Mouse (Mus musculus): ENCODE measurements around the gene Fbxl13.

Gene Fbxl13

DNA sequence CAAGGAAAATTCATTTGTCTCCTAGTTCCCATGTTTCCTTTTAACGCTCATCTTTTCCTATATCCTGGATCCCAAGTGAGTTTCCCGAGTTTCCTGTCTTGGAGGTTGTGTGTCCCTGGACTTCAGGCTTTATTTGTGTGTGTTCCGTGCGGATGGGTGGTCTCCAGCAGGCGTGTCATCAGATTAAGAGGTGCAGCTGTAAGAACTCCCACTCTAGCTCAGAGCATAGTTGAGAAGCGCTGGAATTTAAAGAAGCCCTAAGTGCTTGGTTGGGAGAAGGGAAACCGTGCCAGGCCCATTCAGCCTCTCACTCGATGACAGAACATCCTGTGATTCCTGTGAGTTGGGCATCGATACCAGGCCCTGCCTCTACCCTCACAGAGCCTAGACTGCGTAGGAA is 132.1 kb downstream of the Fbxl13 start:
- no peak for DNase-seq

GRCm38 (mm10) chr5:21509801-21510200 is 135.6 kb downstream of the Fbxl13 start:
- DNase-seq = no peak

DNA sequence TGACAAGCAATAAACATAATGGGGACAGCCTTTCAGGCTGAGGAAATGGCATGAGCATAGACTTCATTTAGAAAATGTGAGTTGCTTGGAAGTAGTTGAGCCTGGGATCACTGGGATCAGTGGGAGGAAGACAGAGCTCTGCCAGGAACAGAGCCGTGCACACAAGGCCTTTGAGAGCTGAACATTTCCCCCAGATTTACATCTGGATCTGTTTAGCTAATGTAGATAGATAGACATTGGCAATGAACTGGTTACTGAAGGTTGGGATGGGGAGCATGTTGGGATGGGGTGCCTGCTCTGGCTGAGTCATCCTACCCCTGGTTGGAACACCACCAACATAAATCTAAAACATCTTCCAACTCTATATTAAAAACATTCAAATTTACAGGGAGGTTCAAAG is 138.5 kb downstream of the Fbxl13 start:
- DNase-seq = no peak

GRCm38 (mm10) chr5:21505159-21505558 is 140.3 kb downstream of the Fbxl13 start:
- no peak for DNase-seq

DNA sequence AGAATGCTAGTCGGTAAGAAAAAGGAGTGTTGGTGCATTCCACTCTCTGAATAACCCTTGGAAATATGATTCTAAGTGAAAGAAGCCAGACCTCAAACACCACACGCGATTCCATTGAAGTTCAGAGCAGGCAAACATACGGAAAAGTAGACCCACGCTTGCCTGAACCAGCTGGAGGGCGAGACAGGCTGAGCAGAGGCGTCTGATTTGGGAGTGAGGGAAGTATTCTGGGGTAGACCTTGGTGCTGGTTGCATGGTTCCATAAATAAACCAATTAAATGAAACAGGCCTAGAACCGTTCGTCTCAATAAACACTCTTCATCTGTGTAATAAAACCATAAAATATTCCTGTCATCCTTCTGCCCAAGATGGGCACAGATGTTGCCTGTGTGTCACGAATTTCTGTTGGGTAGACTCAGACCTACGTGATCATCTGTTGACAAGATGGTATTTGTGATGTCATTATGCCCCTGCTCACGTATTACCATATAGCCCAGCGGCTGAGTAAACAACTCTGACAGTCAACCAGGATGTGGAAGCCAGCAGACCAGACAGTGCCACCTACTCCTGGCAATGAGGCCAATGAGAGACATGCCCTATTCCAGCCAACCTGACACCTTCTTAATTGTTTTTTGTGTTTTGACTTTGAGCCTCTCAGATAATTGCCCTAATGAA is 142.4 kb downstream of the Fbxl13 start:
- DNase-seq = no peak

- DNase-seq = no peak
Measured at GRCm38 (mm10) chr5:21500941-21501340, 144.5 kb downstream of the Fbxl13 start.

GRCm38 (mm10) chr5:21500133-21500532 is 145.3 kb downstream of the Fbxl13 start:
- DNase-seq = no peak

- DNase-seq = no peak
Measured at GRCm38 (mm10) chr5:21498925-21499324, 146.5 kb downstream of the Fbxl13 start.

DNA sequence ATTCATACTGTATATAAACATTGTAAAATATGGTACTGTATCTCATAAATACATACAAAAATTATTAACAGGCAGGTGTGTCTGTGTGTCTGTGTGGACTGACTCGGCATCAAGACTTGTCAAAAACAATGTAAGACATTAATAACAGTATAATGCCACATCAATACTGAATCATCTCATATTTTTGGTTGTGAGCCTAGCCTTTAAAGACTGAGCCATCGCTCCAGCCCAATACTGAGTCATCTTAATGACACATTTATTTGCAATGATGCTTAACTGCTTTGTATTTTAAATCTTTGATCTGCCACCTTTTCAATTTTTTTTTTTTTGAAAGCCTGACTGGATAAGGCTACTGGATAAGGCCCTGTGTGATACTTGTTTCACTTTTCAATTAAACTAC is 146.9 kb downstream of the Fbxl13 start:
- no peak for DNase-seq

DNA sequence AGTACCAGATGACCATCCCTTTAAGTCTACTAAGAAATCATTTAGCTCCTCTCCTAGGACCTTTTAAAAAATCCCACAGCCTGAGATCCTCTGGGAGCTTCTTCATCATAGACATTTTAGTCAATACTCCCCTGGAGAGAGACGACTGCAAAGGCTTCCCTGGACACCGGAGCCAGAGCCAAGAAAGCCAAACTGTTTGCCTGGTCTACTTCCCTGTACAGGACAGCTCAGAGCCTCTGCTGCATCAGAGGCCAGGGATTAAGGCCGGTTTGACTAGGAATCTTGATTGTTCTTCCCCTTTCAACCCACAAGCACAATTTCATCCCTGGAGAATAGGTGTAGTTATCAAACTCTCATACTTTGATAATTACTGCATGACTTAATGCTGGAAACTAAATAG is 148.6 kb downstream of the Fbxl13 start:
- DNase-seq = no peak

GRCm38 (mm10) chr5:21496321-21496720 is 149.1 kb downstream of the Fbxl13 start:
- no peak for DNase-seq

- no peak for DNase-seq
Measured at GRCm38 (mm10) chr5:21494781-21495180, 150.7 kb downstream of the Fbxl13 start.

DNA sequence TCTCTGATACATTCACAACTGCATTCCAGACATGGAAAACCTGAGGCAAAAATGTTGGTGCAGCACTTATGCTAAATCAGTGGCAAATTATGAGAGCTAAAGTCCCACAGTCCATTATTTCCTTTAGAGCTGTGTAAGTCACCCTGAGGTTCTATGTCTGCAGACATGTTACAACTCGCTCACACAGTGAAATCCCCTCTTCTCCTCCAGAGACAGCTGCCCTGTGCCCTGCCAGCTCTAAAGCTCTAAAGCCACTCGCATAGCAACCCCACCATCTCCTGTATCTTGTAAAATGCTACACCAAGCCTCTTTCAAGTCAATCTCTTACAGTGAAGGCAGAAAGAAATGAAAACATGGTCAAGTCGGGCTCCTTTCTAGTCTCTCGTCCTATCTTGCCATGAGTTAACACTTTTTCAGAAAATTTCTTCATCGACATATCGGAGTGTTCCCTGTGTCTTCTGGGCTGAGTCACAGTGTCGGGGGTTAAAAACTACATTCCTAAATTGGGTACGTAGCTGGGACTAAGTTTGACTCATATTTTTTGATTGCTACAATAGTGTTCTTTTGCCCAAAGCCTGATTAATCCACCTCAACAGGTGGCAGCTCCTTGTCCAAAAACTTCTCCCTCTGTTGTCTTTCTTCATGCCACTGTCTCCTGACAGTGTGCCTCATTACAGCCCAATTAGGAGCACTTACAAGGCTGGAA is 152.0 kb downstream of the Fbxl13 start:
- DNase-seq = no peak

DNA sequence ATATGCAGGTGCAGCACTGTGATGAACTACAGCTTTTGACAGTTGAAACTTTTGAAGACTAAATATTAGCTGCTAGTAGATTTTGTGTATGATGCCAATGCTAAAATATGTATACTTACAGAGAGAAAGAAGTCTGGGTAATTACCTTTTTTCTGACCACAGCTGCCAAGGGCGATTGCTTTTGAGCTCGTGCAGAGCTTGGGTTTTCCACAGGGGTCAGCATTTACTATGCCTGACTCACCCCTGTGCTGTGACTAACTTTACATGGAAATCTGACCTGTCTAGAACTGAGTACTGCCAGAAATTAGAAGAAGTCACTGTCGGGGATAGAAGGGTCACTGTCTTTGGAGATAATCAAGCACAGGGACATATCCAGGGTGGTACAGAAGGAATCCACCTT is 153.2 kb downstream of the Fbxl13 start:
- no peak for DNase-seq

GRCm38 (mm10) chr5:21491469-21491868 is 154.0 kb downstream of the Fbxl13 start:
- no peak for DNase-seq

GRCm38 (mm10) chr5:21489135-21489534 is 156.3 kb downstream of the Fbxl13 start:
- no peak for DNase-seq

DNA sequence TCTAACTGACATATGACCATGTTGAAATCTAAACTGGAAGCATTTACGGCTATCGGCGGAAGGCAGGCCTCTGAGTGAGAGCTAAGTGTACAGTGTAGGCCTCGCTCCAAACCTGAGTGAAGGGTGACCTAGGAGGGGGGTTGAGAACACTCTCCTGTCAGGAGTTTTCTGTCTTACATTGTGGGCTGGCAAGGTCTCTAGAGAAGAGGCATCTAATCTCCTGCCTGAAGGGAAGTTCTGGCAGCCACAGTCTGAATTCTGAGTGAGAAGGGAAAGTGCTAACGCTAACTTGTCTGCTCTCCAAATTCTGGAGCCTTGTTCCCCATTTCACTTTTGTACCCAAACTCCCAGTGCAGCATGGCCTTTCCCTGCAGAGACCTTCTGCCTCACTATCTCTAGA is 156.9 kb downstream of the Fbxl13 start:
- DNase-seq = no peak

- DNase-seq = no peak
Measured at GRCm38 (mm10) chr5:21487716-21488115, 157.7 kb downstream of the Fbxl13 start.

GRCm38 (mm10) chr5:21487306-21487705 is 158.1 kb downstream of the Fbxl13 start:
- no peak for DNase-seq

GRCm38 (mm10) chr5:21486798-21487197 is 158.6 kb downstream of the Fbxl13 start:
- no peak for DNase-seq

DNA sequence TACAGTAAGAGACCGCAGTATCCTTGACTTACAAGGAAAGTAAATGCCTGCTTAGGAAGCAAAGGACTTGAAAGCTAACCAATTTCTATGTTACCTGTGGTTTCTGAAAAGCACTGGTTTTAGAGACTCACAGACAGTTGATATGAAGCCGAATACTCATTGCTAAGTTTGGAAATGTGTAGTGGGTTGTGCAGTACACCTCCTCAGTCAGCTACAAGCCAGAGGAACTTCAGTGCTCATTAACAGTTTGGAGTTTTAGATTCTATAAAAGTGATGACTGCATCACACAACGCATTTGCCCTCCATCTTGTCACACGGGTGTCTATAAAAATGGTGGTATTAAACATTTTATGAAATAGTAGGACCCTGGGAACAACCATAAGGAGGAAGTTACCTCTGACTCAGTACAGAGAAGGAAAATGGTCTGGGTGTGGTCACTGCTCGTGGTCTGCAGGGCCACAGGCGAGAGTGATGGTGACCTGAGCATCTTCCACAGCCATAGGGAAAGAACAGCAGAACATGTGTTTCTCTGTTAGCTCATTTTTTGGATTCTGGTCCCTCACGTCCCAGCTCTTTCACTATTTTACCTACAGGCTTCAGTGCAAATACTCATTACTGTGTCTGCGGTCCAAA is 160.1 kb downstream of the Fbxl13 start:
- no peak for DNase-seq

- no peak for DNase-seq
Measured at GRCm38 (mm10) chr5:21483275-21483674, 162.2 kb downstream of the Fbxl13 start.

DNA sequence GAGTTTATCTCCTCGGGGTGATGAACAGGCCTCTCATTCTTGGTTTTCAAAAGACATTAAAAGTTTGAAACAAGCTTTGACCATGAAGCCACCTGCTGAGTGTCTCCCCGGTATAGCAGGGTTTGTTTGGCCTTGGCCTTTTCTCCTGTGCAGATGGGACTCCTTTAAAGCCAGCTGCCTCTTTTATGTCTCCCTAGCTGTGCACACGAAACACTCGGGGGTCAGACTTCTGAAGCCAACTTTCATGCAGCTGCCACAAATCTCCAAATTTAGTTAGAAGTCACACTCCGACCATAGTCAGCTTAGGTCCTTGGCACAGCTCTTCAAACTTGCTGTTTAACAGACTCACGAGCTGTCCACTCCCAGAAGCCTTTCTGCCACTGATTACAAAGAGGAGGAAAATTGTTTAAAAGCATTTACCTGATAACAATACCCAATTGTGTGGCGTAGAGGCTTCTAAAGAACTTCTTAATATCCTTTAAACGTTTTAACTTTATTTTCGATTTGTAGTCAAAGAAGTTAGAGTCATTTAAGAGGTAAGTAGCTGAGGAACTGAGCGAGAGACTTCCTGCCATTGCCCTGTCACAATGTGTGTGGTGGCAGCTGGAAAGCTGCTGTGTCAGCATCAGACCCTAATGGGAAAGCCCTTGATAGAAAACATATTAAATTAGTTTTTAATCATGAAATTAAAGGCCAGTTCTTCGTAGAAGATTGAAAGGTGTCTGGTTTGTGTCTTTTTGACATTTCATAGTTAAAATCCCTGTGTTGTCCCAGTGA is 162.8 kb downstream of the Fbxl13 start:
- DNase-seq = no peak
